Mouse (Mus musculus): Measurements from ENCODE around the gene Tedc2. TPM values are rescaled to one million over a fixed set of nuclear protein-coding genes. Genes with fewer than 3 reads are reported as not detected.

Tedc2 gene
- polyA plus RNA-seq, 1 experiment from 2014 or later, result 9.8 TPM

Small RNA genes within 50 kb of the gene (microRNA-seq; reads per million reads assigned to microRNA genes)
- gene Mir5134 (1.2 reads per million), gene Mir6965 (0.97 reads per million)

Other genes with a start within 250 kb of the Tedc2 start
- gene Prss30, start 240.3 kb downstream of the Tedc2 start, polyA plus RNA-seq (2015; fragmentation: Nextera tagmentation; extraction: Ambion mirVana), result 0.45 TPM in 1 of 2 replicates, not detected in the other
- 1.9 and 3.0 TPM in 2 replicates for gene Prss22, start 222.8 kb downstream of the Tedc2 start, polyA plus RNA-seq (2015; fragmentation: Nextera tagmentation; extraction: Ambion mirVana)
- gene Prss27, start 182.7 kb downstream of the Tedc2 start, polyA plus RNA-seq (2015; fragmentation: Nextera tagmentation; extraction: Ambion mirVana), result 2.4 and 6.3 TPM in 2 replicates
- 58.4 and 61.4 TPM in 2 replicates for gene Kctd5, start 147.4 kb downstream of the Tedc2 start, polyA plus RNA-seq (2015; fragmentation: Nextera tagmentation; extraction: Ambion mirVana)
- 36.1 and 38.9 TPM in 2 replicates for gene Pdpk1, start 69.9 kb downstream of the Tedc2 start, polyA plus RNA-seq (2015; fragmentation: Nextera tagmentation; extraction: Ambion mirVana)
- 25.1 and 29.3 TPM in 2 replicates for gene Amdhd2, start 57.1 kb downstream of the Tedc2 start, polyA plus RNA-seq (2015; fragmentation: Nextera tagmentation; extraction: Ambion mirVana)
- gene Atp6v0c, start 51.1 kb downstream of the Tedc2 start, polyA plus RNA-seq (2015; fragmentation: Nextera tagmentation; extraction: Ambion mirVana), result 495 and 512 TPM in 2 replicates
- 5.0 and 6.3 TPM in 2 replicates for gene Tbc1d24, start 15.3 kb downstream of the Tedc2 start, polyA plus RNA-seq (2015; fragmentation: Nextera tagmentation; extraction: Ambion mirVana)
- 8.1 and 8.5 TPM in 2 replicates for gene Ntn3, start 11.3 kb downstream of the Tedc2 start, polyA plus RNA-seq (2015; fragmentation: Nextera tagmentation; extraction: Ambion mirVana)
- 54.2 and 55.0 TPM in 2 replicates for gene Ccnf, start 30.6 kb upstream of the Tedc2 start, polyA plus RNA-seq (2015; fragmentation: Nextera tagmentation; extraction: Ambion mirVana)
- 0.09 and 0.23 TPM in 2 replicates for gene Abca17, start 130.2 kb upstream of the Tedc2 start, polyA plus RNA-seq (2015; fragmentation: Nextera tagmentation; extraction: Ambion mirVana)
- 11.9 TPM in 2 replicates for gene Abca3, start 131.1 kb upstream of the Tedc2 start, polyA plus RNA-seq (2015; fragmentation: Nextera tagmentation; extraction: Ambion mirVana)
- 230 and 250 TPM in 2 replicates for gene Rnps1, start 193.7 kb upstream of the Tedc2 start, polyA plus RNA-seq (2015; fragmentation: Nextera tagmentation; extraction: Ambion mirVana)
- 137 and 157 TPM in 2 replicates for gene Eci1, start 205.8 kb upstream of the Tedc2 start, polyA plus RNA-seq (2015; fragmentation: Nextera tagmentation; extraction: Ambion mirVana)
- gene Dnase1l2, start 222.3 kb upstream of the Tedc2 start, polyA plus RNA-seq (2015; fragmentation: Nextera tagmentation; extraction: Ambion mirVana), result 2.7 and 4.6 TPM in 2 replicates
- gene E4f1, start 249.5 kb upstream of the Tedc2 start, polyA plus RNA-seq (2015; fragmentation: Nextera tagmentation; extraction: Ambion mirVana), result 30.8 and 33.7 TPM in 2 replicates
- gene Pgp, start 249.5 kb upstream of the Tedc2 start, polyA plus RNA-seq (2015; fragmentation: Nextera tagmentation; extraction: Ambion mirVana), result 64.6 and 65.3 TPM in 2 replicates

Data from stomach, embryonic 15.5 days (tissue).